Comparison of ENCODE assay signal across 23 mouse cellular contexts in genomic region chrX:11945280-11945679, GRCm38 (mm10).
DNase-seq lines count a peak whose midpoint lies in the region; ATAC-seq lines count a peak whose summit lies in the region.
"Had no signal": no experiment of that assay in that cellular context is flagged by ENCODE, and none has a peak within 500 bp of the region (broad histone marks: within the 10 kb centered on the region; RNA-seq: fewer than 3 reads in every experiment).

No protein-coding gene starts in this region.

- H3K36me3 ChIP-seq in hindbrain, embryonic 12.5 days = no peaks in the 10 kb centered on the region
- no peaks in the 10 kb centered on the region for H3K36me3 ChIP-seq in hindbrain, embryonic 10.5 days
- H3K36me3 ChIP-seq in midbrain, embryonic 14.5 days (ENCODE audit: control insufficient read depth, insufficient read depth, low read length) = no peaks in the 10 kb centered on the region
- no peaks in the 10 kb centered on the region for H3K36me3 ChIP-seq in midbrain, embryonic 11.5 days (ENCODE audit: control insufficient read depth, insufficient read depth, low read length)
- no peaks in the 10 kb centered on the region for H3K36me3 ChIP-seq in hindbrain, embryonic 16.5 days (ENCODE audit: control insufficient read depth, insufficient read depth, low read length)
- H3K36me3 ChIP-seq: embryonic facial prominence, embryonic 15.5 days; forebrain, embryonic 10.5 days; heart, embryonic 10.5 days had no signal

- H3K9ac ChIP-seq in hindbrain, embryonic 12.5 days = no peak overlapping the region
- no peak overlapping the region for H3K9ac ChIP-seq in midbrain, embryonic 14.5 days (replicated peaks; ENCODE audit: low read length)
- no peak overlapping the region for H3K9ac ChIP-seq in midbrain, embryonic 11.5 days (ENCODE audit: low read length)
- H3K9ac ChIP-seq in hindbrain, embryonic 16.5 days (ENCODE audit: low read depth, low read length) = no peak overlapping the region
- H3K9ac ChIP-seq: embryonic facial prominence, embryonic 15.5 days had no signal

- H3K9me3 ChIP-seq in hindbrain, embryonic 12.5 days (replicated peaks) = no peaks in the 10 kb centered on the region
- no peaks in the 10 kb centered on the region for H3K9me3 ChIP-seq in hindbrain, embryonic 10.5 days
- no peaks in the 10 kb centered on the region for H3K9me3 ChIP-seq in midbrain, embryonic 14.5 days (ENCODE audit: control insufficient read depth, low read length)
- H3K9me3 ChIP-seq in midbrain, embryonic 11.5 days (ENCODE audit: control insufficient read depth, low read length) = no peaks in the 10 kb centered on the region
- H3K9me3 ChIP-seq in hindbrain, embryonic 16.5 days (ENCODE audit: control insufficient read depth, low read length) = no peaks in the 10 kb centered on the region
- H3K9me3 ChIP-seq: embryonic facial prominence, embryonic 15.5 days; forebrain, embryonic 10.5 days; heart, embryonic 10.5 days had no signal

- ATAC-seq in hindbrain, embryonic 12.5 days (ENCODE audit: low FRiP score) = peak; percentile 19; the same call in 1 of the 2 replicates
- no peak for ATAC-seq in midbrain, embryonic 14.5 days (ENCODE audit: low FRiP score, low TSS enrichment)
- no peak for ATAC-seq in midbrain, embryonic 11.5 days (ENCODE audit: low FRiP score)
- 0 out of 2 replicates have a peak, but pooled peaks have one; percentile 54 for ATAC-seq in hindbrain, embryonic 16.5 days
- ATAC-seq: activated CD4-positive, CD25-positive, alpha-beta regulatory T cell, adult 4 months; forebrain, embryonic 16.5 days; Patski had no signal

- H3K4me1 ChIP-seq in hindbrain, embryonic 12.5 days = peaks cover 8% of the 10 kb centered on the region
- H3K4me1 ChIP-seq in hindbrain, embryonic 10.5 days (replicated peaks) = peaks cover 5% of the 10 kb centered on the region; the same call in 1 of the 2 replicates
- H3K4me1 ChIP-seq in midbrain, embryonic 14.5 days (ENCODE audit: control insufficient read depth, insufficient read depth, low read length) = no peaks in the 10 kb centered on the region
- no peaks in the 10 kb centered on the region for H3K4me1 ChIP-seq in midbrain, embryonic 11.5 days (ENCODE audit: control insufficient read depth, insufficient read depth, low read length)
- 0 out of 2 replicates have a peak, but pooled peaks cover 2% of the 10 kb centered on the region for H3K4me1 ChIP-seq in hindbrain, embryonic 16.5 days (ENCODE audit: control insufficient read depth, insufficient read depth, low read depth, low read length)
- H3K4me1 ChIP-seq: heart, embryonic 10.5 days had no signal

- H3K27me3 ChIP-seq in hindbrain, embryonic 12.5 days = peaks cover 6% of the 10 kb centered on the region
- peaks cover 91% of the 10 kb centered on the region for H3K27me3 ChIP-seq in hindbrain, embryonic 10.5 days (ENCODE audit: insufficient read depth, poor library complexity, severe bottlenecking)
- no peaks in the 10 kb centered on the region; the same call in 1 of the 2 replicates for H3K27me3 ChIP-seq in midbrain, embryonic 14.5 days (ENCODE audit: control insufficient read depth, insufficient read depth, low read length)
- H3K27me3 ChIP-seq in midbrain, embryonic 11.5 days (ENCODE audit: control insufficient read depth, insufficient read depth, low read length) = peaks cover 5% of the 10 kb centered on the region; the same call in 1 of the 2 replicates
- peaks cover 4% of the 10 kb centered on the region for H3K27me3 ChIP-seq in hindbrain, embryonic 16.5 days (replicated peaks; ENCODE audit: control insufficient read depth, insufficient read depth, low read length)
- H3K27me3 ChIP-seq: CH12.LX; embryonic facial prominence, embryonic 15.5 days; Patski had no signal

- 35% methylated on average over 1 of the region's 1 CpGs for WGBS in hindbrain, embryonic 12.5 days
- WGBS in hindbrain, embryonic 10.5 days = 31% methylated on average over 1 of the region's 1 CpGs
- WGBS in midbrain, embryonic 14.5 days = 11% methylated on average over 1 of the region's 1 CpGs
- WGBS in midbrain, embryonic 11.5 days = 28% methylated on average over 1 of the region's 1 CpGs
- WGBS in hindbrain, embryonic 16.5 days = 44% methylated on average over 1 of the region's 1 CpGs

- no peak overlapping the region for H3K4me3 ChIP-seq in hindbrain, embryonic 12.5 days
- no peak overlapping the region for H3K4me3 ChIP-seq in hindbrain, embryonic 10.5 days
- no peak overlapping the region for H3K4me3 ChIP-seq in midbrain, embryonic 14.5 days (replicated peaks; ENCODE audit: low read depth, low read length)
- H3K4me3 ChIP-seq in midbrain, embryonic 11.5 days (ENCODE audit: low read depth, low read length) = no peak overlapping the region
- no peak overlapping the region for H3K4me3 ChIP-seq in hindbrain, embryonic 16.5 days (ENCODE audit: low read length)
- H3K4me3 ChIP-seq: embryonic facial prominence, embryonic 15.5 days; erythroblast, embryonic 14.5 days; forebrain, embryonic 10.5 days; gastrocnemius, adult 2 months; heart, embryonic 10.5 days had no signal

- H3K27ac ChIP-seq in hindbrain, embryonic 12.5 days = no peak overlapping the region
- H3K27ac ChIP-seq in hindbrain, embryonic 10.5 days = no peak overlapping the region
- no peak overlapping the region for H3K27ac ChIP-seq in midbrain, embryonic 14.5 days (replicated peaks; ENCODE audit: low read depth, low read length)
- no peak overlapping the region for H3K27ac ChIP-seq in midbrain, embryonic 11.5 days (ENCODE audit: low read depth, low read length)
- no peak overlapping the region for H3K27ac ChIP-seq in hindbrain, embryonic 16.5 days (ENCODE audit: low read depth, low read length)
- H3K27ac ChIP-seq: embryonic facial prominence, embryonic 15.5 days; forebrain, embryonic 10.5 days; gastrocnemius, adult 2 months; heart, embryonic 10.5 days had no signal

- no peak overlapping the region for H3K4me2 ChIP-seq in hindbrain, embryonic 12.5 days (replicated peaks)
- H3K4me2 ChIP-seq in midbrain, embryonic 14.5 days (ENCODE audit: low read length) = no peak overlapping the region
- no peak overlapping the region for H3K4me2 ChIP-seq in midbrain, embryonic 11.5 days
- no peak overlapping the region for H3K4me2 ChIP-seq in hindbrain, embryonic 16.5 days (ENCODE audit: low read length)
- H3K4me2 ChIP-seq: embryonic facial prominence, embryonic 15.5 days had no signal

- DNase-seq in hindbrain, embryonic 10.5 days (ENCODE audit: low spot score) = no peak
- peak; percentile 51 for DNase-seq in midbrain, embryonic 14.5 days
- DNase-seq in midbrain, embryonic 11.5 days (ENCODE audit: low spot score, missing footprints) = no peak
- peak; percentile 32 for DNase-seq in brain, adult 2 months (ENCODE audit: low read depth, low spot score)
- DNase-seq in cerebellum, adult 11-12 months = no peak
- DNase-seq: adrenal gland, postnatal 14 days; cerebellum, adult 8-10 months; cerebellum, postnatal 14 days; embryo, embryonic 11 days; gastrocnemius, adult 2 months; heart, adult 18-20 months; heart, postnatal 14 days; kidney, adult 11 months had no signal

Comparison
In these comparisons a context has a peak if more than half of its experiments do, and no peak if none do; other contexts are left out.
1. DNase-seq: peak in midbrain, embryonic 14.5 days (single experiment) and brain, adult 2 months (single experiment); none in hindbrain, embryonic 10.5 days (single experiment), midbrain, embryonic 11.5 days (single experiment) and cerebellum, adult 11-12 months (single experiment).
2. ATAC-seq: peak in hindbrain, embryonic 12.5 days (single experiment) and hindbrain, embryonic 16.5 days (single experiment); none in midbrain, embryonic 14.5 days (single experiment) and midbrain, embryonic 11.5 days (single experiment).